Mouse (Mus musculus) liver, embryonic 15.5 days (tissue): Measurements from ENCODE around the gene Ap4s1. TPM values are rescaled to one million over a fixed set of nuclear protein-coding genes. Genes with fewer than 3 reads are reported as not detected.
A peak's percentile ranks its signal among the peaks of the same experiment; 100 is the strongest.
"Not testable (repeated sequence)": the region's sequence is repeated elsewhere in the genome, so short reads cannot be mapped to it uniquely, and the experiment has no call there.

Experiments
- ATAC-seq: fragments of 200-750 bp; cut with Nextera tagmentation; 2 replicates; pipeline ENCODE4 v1.8.0; 2017; ENCODE audit warnings: moderate number of reproducible peaks, mild to moderate bottlenecking, moderate library complexity; ENCODE audit not compliant: insufficient read depth
- H3K27ac ChIP-seq: fragments of 300-500 bp; sonication (generic); replicated peaks from 2 replicates; pipeline ENCODE4 v1.5.1; 2015; ENCODE audit warnings: mild to moderate bottlenecking, inconsistent platforms
- H3K27me3 ChIP-seq: fragments of 300-500 bp; sonication (generic); 2 replicates; pipeline ENCODE4 v1.6.1; 2015; ENCODE audit warnings: mild to moderate bottlenecking, inconsistent platforms
- H3K36me3 ChIP-seq: fragments of 300-500 bp; sonication (generic); replicated peaks from 2 replicates; pipeline ENCODE4 v1.6.1; 2015; ENCODE audit warnings: moderate library complexity, mild to moderate bottlenecking, inconsistent platforms
- H3K4me1 ChIP-seq: fragments of 300-500 bp; sonication (generic); replicated peaks from 2 replicates; pipeline ENCODE4 v1.6.1; 2015; ENCODE audit warnings: inconsistent platforms
- H3K4me2 ChIP-seq: fragments of 300-500 bp; sonication (generic); 2 replicates; pipeline ENCODE4 v1.6.1; 2015; ENCODE audit warnings: moderate library complexity, mild to moderate bottlenecking, inconsistent platforms
- H3K4me3 ChIP-seq: fragments of 300-500 bp; sonication (generic); replicated peaks from 2 replicates; pipeline ENCODE4 v1.5.1; 2015; ENCODE audit warnings: mild to moderate bottlenecking, inconsistent platforms
- H3K9ac ChIP-seq: fragments of 300-500 bp; sonication (generic); 2 replicates; pipeline ENCODE4 v1.6.1; 2015; ENCODE audit warnings: moderate library complexity, mild to moderate bottlenecking, inconsistent platforms
- H3K9me3 ChIP-seq: fragments of 300-500 bp; sonication (generic); replicated peaks from 2 replicates; pipeline ENCODE4 v1.6.1; 2016; ENCODE audit warnings: inconsistent platforms
- WGBS: fragments of 180-500 bp; shearing (Covaris S2); methylation state at CpG from one replicate; pipeline ENCODE4 v1.1.7; 2015; ENCODE audit warnings: mixed read lengths; ENCODE audit not compliant: insufficient replicate concordance; 5-methylcytosine and 5-hydroxymethylcytosine counted together
- polyA plus RNA-seq: library from polyadenylated mRNA; unstranded; fragments of >200 nt; fragmentation: Nextera tagmentation; extraction: Ambion mirVana; gene quantifications from 2 replicates; pipeline ENCODE4 v1.2.1, GENCODE M21; 2015

The Ap4s1 gene
- 11.3 and 13.7 TPM in 2 replicates for polyA plus RNA-seq

DNA sequence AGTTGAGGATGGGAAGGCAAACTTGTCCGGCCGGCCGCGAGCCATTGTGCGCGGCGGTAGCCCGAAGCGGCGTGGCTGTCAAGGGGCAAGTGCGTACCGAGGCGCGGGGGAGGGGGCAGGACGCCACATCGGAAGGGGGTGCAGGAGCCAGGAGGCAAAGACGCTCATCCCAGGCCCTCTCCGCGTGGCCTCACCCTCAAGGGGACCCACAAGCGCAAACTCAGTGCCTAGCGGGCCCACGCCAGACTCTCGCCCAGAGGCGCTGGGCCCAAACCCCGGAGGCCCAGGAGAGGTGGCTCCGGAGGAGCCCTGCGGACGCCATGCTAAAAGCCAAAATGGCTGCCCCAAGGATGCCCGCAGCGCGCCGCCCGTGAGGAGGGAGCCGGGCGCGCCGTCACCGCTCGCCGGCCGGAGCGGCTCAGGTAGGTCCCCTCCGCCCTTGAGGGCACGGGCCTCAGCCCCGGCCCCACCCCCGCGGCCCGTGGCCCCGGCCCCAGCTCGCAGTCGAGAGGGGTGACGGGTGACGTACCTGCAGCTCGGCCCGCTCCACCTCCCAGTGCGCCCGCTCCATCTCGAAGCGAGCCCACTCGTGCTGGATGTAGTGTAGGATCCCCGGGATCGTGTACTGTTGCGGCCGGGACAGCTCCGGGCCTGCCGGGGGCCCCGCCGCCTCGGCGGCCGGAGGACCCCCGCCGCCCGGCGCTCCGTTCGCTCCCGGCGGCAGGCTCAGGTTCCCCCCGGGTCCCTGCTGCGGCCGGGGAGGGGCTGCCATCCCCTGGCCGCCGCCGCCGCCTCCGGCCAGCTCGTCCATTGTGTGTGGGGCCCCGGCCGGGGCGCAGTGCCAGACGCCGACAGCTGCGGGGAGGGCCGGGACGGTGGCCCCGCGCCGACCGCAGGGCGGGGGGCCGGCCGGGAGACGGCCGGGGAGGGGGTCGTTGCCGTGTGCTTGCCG lies at the start of gene Ap4s1:
Gene Ap4s1 (plus strand): TSS at position 141 of the 952 bp plus-strand sequence.
- H3K4me1 ChIP-seq, result peaks cover 53% of the 10 kb centered on the region
- WGBS, result under 1% methylated on average over 108 of the region's 108 CpGs
- peak; percentile 68 for ATAC-seq

DNA sequence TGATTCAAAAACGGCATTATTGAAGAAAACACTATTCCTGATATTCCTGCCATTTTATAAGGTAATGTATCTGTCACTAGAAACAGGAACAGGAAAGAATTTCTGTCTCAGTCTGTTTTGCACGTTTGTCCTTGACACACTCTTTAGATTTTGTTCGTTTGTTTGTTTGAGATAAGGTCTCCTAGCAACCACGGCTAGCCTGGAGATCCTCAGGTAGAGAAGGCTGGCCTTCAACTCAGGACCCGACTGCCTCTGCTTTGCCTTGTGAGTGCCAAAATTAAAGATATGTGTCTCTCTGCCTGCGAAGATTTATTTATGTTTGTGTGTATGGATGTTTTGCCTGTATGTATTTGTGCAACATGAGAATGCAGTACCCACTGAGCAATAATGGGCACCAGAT lies 49.0 kb upstream of the Ap4s1 start:
- peaks cover 11% of the 10 kb centered on the region for H3K4me1 ChIP-seq
- no peaks in the 10 kb centered on the region for H3K27me3 ChIP-seq
- WGBS, result 22% methylated on average over 6 of the region's 6 CpGs
- no peak overlapping the region for H3K9ac ChIP-seq
- H3K4me3 ChIP-seq, result no peak overlapping the region
- H3K27ac ChIP-seq, result no peak overlapping the region; the same call in 1 of the 2 replicates
- no peaks in the 10 kb centered on the region for H3K9me3 ChIP-seq
- peaks cover 10% of the 10 kb centered on the region; the same call in 1 of the 2 replicates for H3K36me3 ChIP-seq
- H3K4me2 ChIP-seq, result no peak overlapping the region
- ATAC-seq, result peak; percentile 60; the same call in 1 of the 2 replicates

More for the DNA sequence above, at the start of gene Ap4s1:
- Histone ChIP-seq H3K27ac (peak within 1 kb of the TSS; percentile 99), H3K4me2 (peak within 1 kb of the TSS; percentile 69), H3K27me3 (no peaks in the 10 kb centered on the region), H3K36me3 (no peaks in the 10 kb centered on the region), H3K9me3 (no peaks in the 10 kb centered on the region), H3K9ac (peak within 1 kb of the TSS; percentile 100), H3K4me3 (peak within 1 kb of the TSS; percentile 100)

DNA sequence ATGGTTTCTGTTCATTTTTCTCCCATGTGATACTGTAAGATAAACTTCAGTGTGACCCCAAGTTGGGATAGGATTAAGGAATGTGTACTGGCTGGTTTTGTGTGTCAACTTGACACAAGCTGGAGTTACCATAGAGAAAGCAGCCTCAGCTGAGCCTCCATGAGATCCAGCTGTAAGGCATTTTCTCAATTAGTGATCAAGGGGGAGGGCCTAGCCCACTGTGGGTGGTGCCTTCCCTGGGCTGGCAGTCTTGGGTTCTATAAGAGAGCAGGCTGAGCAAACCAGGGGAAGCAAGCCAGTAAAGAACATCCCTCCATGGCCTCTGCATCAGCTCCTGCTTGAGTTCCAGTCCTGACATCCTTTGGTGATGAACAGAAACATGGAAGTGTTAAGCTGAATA lies 41.4 kb upstream of the Ap4s1 start:
- H3K4me3 ChIP-seq, H3K27me3 ChIP-seq, H3K27ac ChIP-seq, ATAC-seq, H3K4me2 ChIP-seq, H3K4me1 ChIP-seq, H3K9ac ChIP-seq, H3K9me3 ChIP-seq: not testable (repeated sequence)
- peaks cover 37% of the 10 kb centered on the region for H3K36me3 ChIP-seq

DNA sequence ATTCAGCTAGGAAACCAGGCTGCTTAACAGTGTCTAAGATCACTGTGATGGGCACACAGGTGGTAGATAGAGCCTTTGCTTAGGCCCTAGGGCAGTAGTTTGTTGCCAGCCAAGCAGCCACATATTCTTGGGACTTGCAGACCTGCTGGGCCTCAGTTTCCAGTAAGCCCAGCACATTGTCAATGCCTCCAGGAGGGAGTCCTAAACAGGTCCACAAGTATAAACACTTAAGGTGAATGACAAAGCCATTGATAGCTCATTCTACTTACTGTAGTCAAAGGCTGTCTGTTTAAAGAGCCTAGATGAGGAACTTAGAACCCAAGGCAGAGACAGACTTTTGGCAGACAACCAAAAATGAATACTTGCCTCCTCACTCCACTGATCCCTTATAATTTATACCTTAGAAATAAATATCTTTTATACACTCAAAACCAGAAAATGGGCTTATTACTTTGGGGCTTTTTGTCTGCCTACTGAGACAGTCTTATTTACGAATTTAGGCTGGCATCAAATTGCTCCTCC lies 34.8 kb upstream of the Ap4s1 start:
- no peaks in the 10 kb centered on the region; the same call in 1 of the 2 replicates for H3K4me1 ChIP-seq
- H3K9ac ChIP-seq, result no peak overlapping the region
- H3K27ac ChIP-seq, result no peak overlapping the region
- H3K9me3 ChIP-seq, result no peaks in the 10 kb centered on the region
- no peak overlapping the region for H3K4me2 ChIP-seq
- no peaks in the 10 kb centered on the region for H3K27me3 ChIP-seq
- 62% methylated on average over 1 of the region's 1 CpGs for WGBS
- no peak for ATAC-seq
- H3K36me3 ChIP-seq, result peaks cover 18% of the 10 kb centered on the region
- no peak overlapping the region for H3K4me3 ChIP-seq

DNA sequence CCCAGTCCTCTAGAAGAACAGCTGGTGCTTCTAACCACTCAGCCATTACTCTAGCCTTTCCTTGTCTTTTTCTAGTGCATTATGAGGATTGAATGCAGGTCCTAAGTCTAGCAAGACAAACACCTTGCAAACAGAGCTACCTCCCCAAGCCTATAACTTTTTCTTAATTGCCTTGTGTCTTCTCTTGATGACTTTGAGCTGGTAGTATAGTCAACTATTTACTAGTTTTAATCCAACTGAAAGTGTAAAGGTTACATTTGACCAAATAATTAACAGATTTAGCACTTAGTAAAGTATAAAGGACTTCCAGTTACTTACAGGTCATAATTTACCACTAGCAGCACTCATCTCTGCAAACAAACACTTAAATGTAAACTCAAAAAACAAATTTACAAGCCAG lies 27.8 kb upstream of the Ap4s1 start:
- no peak overlapping the region for H3K27ac ChIP-seq
- H3K4me2 ChIP-seq, result no peak overlapping the region
- no peaks in the 10 kb centered on the region for H3K36me3 ChIP-seq
- H3K4me1 ChIP-seq, result peaks cover 28% of the 10 kb centered on the region
- no peak for ATAC-seq
- H3K9me3 ChIP-seq, result no peaks in the 10 kb centered on the region
- H3K27me3 ChIP-seq, result no peaks in the 10 kb centered on the region
- no peak overlapping the region for H3K4me3 ChIP-seq
- H3K9ac ChIP-seq, result no peak overlapping the region

DNA sequence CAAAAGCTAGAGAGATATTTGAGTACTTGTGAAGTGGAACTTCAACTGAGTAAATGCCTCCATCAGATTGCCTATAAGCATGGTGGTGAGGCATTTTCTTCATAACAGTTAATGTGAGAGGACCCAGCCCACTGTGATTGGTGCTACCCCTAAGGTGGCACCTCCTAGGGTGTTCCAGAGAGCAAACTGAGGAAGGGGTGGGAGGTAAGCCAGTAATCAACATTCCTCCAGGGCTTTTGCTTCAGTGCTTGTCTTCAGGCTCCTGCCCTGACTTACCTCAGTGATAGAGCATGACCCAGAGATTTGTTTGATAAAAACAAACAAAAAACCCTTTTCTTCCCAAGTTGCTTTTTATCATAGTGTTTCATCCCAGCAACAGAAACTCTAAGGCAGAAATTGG lies 26.9 kb upstream of the Ap4s1 start:
- Histone ChIP-seq H3K9ac (no peak overlapping the region), H3K36me3 (no peaks in the 10 kb centered on the region), H3K9me3 (no peaks in the 10 kb centered on the region), H3K4me3 (no peak overlapping the region), H3K27ac (no peak overlapping the region), H3K4me1 (peaks cover 28% of the 10 kb centered on the region), H3K27me3 (no peaks in the 10 kb centered on the region), H3K4me2 (no peak overlapping the region)
- no peak for ATAC-seq

DNA sequence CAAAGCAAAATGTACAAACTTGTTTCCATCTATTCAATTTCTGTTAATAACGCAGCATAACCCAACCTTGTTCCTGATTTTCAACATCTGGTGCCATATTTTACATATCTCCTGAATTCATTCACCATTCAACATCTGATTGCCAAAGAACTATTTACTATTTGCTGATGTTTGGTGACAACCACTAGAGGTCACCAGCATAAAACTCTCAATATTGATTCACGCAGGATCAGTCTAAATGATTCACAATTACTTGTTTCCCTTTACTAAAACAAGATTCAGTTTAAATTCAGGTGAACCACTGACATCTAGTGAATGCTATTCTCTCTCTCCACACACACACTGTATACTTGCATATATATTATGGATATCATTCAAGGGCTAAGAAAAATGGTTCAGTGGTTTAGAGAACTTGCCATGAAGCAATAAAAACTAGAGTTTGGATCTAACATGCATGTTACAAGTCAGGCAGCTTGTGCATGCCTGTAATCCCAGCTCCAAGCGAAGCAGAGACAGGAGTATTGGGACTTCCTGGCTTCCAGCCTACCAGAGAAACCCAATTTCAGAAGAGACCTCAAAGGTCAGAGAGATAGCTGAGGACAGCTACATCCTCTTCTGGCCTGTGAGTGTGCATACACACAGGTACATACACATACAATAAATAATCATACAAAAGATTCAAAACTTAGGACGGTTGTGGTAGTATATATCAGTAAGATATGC lies 24.0 kb upstream of the Ap4s1 start:
- WGBS, result 57% methylated on average over 4 of the region's 4 CpGs
- Histone ChIP-seq H3K9ac (no peak overlapping the region), H3K4me2 (no peak overlapping the region), H3K36me3 (no peaks in the 10 kb centered on the region), H3K27ac (no peak overlapping the region), H3K9me3 (no peaks in the 10 kb centered on the region), H3K4me1 (peaks cover 32% of the 10 kb centered on the region), H3K27me3 (no peaks in the 10 kb centered on the region), H3K4me3 (no peak overlapping the region)
- no peak for ATAC-seq

DNA sequence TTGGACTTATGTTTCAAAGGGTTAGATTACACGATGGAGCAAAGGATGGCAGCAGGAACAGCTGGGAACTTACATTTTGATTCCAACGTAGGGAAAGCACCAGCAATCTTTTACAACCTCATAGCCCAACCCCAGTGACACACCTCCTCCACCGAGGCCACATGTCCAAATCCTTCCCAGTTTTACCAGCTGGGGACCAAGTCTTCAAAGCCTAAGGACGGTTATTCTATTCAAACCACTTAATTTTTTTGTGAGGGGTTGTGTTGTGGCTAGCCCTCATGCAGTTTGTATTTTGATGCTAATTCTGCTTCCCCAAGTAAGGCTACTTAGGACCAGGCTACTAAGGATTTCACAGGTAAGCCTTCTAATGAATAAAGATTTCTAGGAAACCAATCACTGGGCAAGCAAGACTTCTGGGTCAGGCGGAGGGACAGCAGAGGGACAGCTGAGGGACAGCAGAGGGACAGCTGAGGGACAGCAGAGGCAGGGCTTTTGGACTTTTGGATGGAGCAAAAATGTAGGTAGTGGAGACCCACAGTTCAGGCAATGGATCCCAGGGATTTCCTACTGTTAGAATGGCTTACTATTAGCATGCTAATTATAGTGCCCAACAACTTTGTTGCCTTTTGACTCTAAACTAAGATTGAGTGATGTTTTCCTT lies 19.5 kb upstream of the Ap4s1 start:
- Histone ChIP-seq H3K4me1 (peaks cover 42% of the 10 kb centered on the region), H3K9ac (no peak overlapping the region), H3K27ac (no peak overlapping the region), H3K4me3 (no peak overlapping the region), H3K4me2 (no peak overlapping the region), H3K27me3 (no peaks in the 10 kb centered on the region), H3K36me3 (no peaks in the 10 kb centered on the region), H3K9me3 (no peaks in the 10 kb centered on the region)
- 51% methylated on average over 5 of the region's 5 CpGs for WGBS
- no peak for ATAC-seq

DNA sequence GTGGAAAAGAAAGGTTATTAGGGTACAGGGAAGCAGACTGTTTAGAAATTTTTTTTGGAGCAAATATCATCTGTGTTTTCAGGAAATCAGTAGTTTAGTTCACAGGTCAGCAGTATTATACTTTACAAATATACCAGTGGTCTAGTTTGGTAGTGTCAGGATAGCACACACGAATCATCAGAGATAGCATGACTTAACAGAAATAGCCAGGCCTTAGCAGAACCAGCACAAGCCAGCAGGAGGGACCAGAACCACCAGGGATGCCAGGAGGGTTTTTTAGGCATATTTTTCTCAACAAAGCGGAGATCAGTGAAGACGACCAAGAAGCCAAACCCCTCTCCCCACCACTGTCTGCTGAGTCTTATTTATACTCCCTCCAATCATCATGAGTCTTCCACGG lies 17.6 kb upstream of the Ap4s1 start:
- no peak for ATAC-seq
- WGBS, result 52% methylated on average over 4 of the region's 4 CpGs

DNA sequence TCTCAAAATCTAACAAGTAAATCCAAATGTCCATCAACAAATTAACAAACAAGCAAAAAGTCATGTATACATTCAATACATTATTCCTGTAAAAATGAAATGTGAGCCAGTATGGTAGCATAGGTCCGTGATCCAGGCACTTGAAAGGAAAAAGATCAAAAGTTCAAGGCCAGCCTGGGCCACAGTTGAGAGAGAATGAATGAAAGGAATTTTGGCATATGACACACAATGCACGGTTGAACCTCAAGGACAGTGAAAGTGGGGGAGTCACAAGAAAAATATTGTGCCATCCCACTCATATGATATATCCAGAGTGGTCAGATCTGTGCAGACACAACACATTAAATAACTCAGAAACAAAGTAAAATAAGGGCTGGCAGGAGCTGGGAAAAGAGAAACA lies 14.4 kb upstream of the Ap4s1 start:
- no peak overlapping the region for H3K27ac ChIP-seq
- H3K36me3 ChIP-seq, result no peaks in the 10 kb centered on the region
- no peaks in the 10 kb centered on the region for H3K27me3 ChIP-seq
- no peak overlapping the region for H3K4me3 ChIP-seq
- WGBS, result 76% methylated on average over 2 of the region's 2 CpGs
- peaks cover 51% of the 10 kb centered on the region for H3K4me1 ChIP-seq
- ATAC-seq, result no peak
- H3K9ac ChIP-seq, result no peak overlapping the region
- H3K9me3 ChIP-seq, result no peaks in the 10 kb centered on the region
- H3K4me2 ChIP-seq, result no peak overlapping the region

More for the DNA sequence above, 17.6 kb upstream of the Ap4s1 start:
- H3K4me1 ChIP-seq, result peaks cover 39% of the 10 kb centered on the region
- H3K27me3 ChIP-seq, result no peaks in the 10 kb centered on the region
- no peak overlapping the region for H3K9ac ChIP-seq
- no peaks in the 10 kb centered on the region for H3K9me3 ChIP-seq
- no peak overlapping the region for H3K4me3 ChIP-seq
- no peak overlapping the region for H3K4me2 ChIP-seq
- no peaks in the 10 kb centered on the region for H3K36me3 ChIP-seq
- H3K27ac ChIP-seq, result 0 out of 2 replicates have a peak overlapping the region, but pooled peaks have one; percentile 16

DNA sequence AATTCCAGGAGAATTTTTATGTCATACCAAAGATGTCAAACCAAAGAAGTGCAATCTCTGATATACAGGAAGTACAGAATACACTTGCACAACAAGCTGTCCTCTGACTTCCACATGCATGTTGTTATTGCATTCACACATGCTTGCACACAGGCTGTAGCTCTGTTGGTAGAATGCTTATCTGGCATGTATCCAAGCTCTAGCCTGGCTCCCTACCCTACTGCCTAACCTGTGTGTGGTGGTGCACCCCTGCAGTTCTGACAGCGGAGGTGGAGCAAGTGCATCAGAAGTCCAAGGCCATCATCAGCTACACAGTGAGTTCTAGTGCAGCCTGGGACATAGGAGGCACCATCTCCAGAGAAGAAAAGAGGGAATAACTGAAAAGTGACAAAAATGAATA lies 12.0 kb upstream of the Ap4s1 start:
- peak; percentile 31; the same call in 1 of the 2 replicates for ATAC-seq
- WGBS, result 63% methylated on average over 1 of the region's 1 CpGs

More for the DNA sequence above, 12.0 kb upstream of the Ap4s1 start:
- no peak overlapping the region for H3K9ac ChIP-seq
- H3K4me1 ChIP-seq, result peaks cover 44% of the 10 kb centered on the region
- no peaks in the 10 kb centered on the region for H3K27me3 ChIP-seq
- H3K4me3 ChIP-seq, result no peak overlapping the region
- no peaks in the 10 kb centered on the region for H3K9me3 ChIP-seq
- H3K4me2 ChIP-seq, result no peak overlapping the region
- H3K36me3 ChIP-seq, result no peaks in the 10 kb centered on the region; the same call in 1 of the 2 replicates
- 0 out of 2 replicates have a peak overlapping the region, but pooled peaks have one; percentile 31 for H3K27ac ChIP-seq
